Mouse (Mus musculus): ENCODE measurements around the gene Ipo13.

Ipo13 gene

DNA sequence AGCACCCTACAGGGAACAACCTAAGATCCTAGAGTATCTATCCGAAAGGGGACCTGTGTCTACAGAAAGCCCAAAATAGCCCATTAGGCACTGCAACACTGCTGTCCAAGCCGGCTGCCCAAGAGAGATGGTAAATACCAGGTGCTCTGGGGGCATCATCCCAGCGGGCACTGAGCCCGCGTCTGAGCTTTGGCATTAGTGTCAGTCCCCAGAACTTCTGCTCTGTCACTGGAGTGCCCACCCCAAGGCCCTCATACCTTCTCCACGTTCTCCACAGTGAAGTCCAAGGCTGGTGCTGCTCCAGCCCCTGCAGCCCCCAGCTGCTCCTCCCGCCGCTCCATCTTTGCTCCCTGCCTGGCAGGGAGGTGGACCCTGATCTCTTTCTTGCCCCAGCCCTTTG, 768 bp downstream of the Ipo13 start:
- DNase-seq (ENCODE audit: low spot score in 2 of 2): no peak

DNA sequence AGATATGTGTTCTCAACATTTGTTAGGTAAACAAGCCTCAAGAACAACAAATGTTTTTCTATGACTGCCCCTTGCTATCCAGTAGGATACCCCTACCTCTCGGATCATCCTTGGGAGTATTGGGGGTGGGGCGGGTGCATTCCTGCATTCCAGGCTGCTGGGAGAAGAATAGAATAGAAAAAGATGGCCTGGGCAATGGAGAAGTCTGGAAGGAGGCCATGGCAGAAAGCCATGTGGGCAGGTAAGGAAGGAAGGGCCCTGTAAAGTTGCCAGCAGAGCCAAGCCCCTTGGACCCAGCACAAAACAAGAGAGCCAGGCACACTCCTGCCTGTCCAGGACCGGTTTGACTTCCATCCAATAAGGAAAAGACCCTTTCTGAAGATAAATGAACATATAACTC, 1.4 kb downstream of the Ipo13 start:
- no peak for DNase-seq (ENCODE audit: low spot score in 2 of 2)

DNA sequence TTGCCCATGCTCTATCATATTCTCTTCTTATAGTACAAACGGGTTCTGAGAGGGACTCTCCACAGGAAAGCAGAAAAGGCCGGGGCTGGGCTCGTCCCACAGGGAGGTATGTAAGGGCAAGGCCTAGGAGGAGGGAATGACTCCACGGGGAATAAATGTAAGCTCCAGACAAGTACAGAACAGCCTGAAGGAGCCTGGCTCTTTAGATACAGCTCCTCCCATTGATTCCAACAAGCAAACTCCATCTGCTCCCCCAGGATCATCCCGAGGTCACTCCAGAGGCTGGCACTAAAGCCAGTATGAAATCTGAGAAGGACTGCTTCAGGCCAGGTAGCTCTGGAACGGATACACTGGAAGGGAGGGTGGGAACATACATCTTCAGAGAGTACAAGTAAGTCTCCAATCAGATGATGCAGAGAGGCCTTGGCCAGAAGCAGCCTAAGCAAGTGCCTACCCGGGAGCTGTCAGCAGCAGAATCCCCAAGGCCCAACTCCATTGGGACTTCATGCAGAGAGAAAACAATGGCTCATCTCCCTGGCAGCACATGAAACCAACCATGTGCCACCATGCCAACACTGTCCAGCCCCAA, 2.0 kb downstream of the Ipo13 start:
- DNase-seq (ENCODE audit: low spot score in 2 of 2): no peak

DNA sequence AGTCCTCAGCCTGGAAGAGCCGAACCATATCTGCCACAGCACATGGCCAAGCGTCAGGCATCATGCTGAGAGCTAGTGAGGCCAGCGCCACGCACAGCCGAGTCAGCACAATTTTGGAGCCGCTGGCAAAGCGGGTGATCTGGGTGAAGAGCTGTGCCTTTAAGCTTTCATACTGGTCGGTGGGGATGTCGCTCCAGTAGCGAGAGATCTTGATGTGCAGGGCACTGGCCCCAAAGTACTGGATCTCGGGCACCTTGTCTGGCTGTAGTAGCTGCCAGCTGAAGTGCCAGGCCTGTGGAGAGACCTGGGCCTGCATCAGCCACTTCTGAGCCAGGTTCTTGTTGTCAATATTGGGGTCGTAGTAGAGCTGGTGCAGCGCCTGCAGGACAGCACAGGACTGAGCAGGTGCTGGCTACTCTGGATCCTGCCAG, 2.7 kb downstream of the Ipo13 start:
- DNase-seq (ENCODE audit: low spot score in 2 of 2): no peak

DNA sequence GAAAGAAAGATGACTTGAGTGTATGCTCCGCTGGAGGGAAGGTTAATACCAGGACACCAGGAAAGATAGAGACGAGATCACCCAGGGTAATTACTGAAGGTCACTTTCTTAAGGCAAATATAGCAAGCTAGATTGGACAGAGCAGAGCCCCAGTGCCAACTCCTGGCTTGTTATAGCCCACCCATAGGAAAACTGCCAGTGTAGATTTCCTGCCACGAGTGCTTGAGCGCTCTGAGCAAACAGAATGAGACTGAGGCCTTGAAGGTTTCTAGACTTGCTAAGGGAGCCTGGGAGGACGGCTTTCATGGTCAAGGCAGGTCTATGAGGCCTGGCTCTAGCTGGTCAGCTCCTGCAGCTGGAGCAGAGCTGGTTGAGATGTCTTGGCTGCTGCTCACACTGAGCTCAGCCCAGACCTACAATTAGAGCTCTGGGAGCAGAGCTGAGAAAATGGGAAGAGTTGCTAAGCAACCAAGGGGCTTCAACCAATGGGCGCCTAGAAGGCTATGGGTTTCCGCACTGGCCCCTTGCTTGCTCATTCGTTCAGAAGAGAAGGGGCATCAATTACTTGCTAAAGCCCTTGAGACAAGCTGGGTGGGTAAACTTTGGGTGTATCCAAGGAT, 5.9 kb downstream of the Ipo13 start:
- DNase-seq (ENCODE audit: low spot score in 2 of 2): peak in 1 of 2 experiments; percentile 62

DNA sequence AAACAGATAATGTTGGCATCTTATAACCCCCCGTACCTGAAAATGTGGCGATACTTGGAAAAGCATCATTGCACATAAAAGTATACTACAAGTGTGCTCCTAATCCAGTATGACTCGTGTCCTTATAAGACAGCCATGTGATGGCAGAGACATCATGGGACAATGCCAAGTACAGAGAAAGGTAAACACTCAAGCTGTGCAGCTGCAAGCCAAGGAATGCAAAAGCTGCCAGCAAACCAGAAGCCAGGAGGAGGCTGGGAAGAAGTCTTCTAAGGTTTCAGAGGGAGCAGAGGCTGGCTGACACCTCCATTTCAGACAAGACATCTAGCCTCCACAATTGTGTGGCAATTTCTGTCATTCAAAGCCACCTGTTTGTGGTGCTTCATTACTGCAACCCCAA, 8.6 kb downstream of the Ipo13 start:
- DNase-seq (ENCODE audit: low spot score in 2 of 2): no peak

DNA sequence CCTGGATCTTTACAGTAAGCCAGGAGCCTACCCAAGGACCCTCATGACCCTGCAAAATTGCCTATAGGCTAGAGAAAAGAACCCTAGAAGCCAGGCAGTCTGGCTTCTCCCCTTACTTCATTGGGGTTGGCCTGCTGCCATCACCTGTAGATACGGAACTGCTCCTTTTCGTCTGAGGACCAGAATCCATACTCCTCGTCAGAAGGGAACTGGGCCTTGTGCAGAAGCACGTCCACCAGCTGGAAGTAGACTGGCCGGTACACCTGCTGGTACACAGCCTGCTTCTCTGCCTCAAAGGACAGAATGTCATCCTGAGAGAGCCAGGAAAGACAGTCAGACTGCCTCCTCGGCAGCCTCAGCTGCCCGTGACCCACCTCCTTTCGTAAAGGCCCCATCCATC, 10.0 kb downstream of the Ipo13 start:
- no peak for DNase-seq (ENCODE audit: low spot score in 2 of 2)

DNA sequence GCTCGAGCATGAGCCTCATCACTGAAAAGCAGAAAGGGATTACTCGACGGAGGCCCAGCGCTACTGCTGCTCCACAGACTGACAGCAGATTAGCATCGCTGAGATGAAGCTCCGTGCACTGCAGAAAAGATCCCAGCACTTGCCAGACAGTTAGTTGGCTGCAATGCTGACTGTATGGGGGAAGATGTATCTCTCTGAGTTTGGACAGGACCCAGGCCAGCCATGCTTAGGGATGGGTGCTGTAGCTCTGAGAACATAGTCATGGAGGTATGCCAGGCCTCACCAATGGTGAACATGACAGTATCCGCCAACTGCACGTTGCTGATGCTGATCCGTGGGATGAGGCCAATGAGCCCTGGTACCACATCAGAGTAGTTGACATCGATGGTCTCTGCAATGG, 10.7 kb downstream of the Ipo13 start:
- no peak for DNase-seq (ENCODE audit: low spot score in 2 of 2)

DNA sequence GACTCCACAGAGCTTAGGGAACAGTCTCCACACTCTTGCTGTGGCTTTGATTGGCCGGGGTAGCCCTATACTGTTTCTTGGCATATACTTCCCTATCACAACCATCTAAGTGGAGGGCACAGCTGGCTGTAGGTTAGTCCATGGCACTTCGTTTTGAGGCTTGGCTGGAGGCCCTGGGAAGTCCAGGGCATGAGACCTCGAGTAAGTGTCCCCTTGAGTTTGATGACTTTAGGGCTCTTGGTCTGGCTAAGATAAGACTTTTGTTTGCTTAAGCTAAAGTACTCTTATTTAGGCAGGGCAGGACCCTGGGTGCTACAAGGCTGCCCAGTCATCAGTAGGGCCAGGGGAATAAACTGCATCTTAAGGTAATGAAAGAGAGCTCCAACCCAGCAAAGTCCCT, 16.7 kb downstream of the Ipo13 start:
- DNase-seq (ENCODE audit: low spot score in 2 of 2): no peak

DNA sequence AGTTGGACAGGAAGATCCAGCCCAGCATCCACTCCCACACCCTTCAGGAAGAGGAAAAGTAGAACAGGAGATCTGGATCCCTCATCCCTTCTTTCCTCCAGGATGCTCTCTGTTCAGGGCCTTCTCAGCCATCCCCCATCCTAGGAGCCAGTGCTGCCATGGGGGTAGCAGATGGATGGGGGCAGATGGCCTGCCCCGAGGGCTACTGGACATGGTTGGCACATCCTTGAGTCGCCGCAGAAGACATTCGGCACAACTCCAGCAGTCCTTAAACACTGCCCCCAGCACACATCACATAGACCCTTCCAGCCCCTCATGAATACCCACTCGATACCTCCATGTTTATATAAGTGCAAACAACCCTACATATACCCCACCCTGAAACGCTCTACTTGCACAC, 18.8 kb downstream of the Ipo13 start:
- DNase-seq (ENCODE audit: low spot score in 2 of 2): no peak

DNA sequence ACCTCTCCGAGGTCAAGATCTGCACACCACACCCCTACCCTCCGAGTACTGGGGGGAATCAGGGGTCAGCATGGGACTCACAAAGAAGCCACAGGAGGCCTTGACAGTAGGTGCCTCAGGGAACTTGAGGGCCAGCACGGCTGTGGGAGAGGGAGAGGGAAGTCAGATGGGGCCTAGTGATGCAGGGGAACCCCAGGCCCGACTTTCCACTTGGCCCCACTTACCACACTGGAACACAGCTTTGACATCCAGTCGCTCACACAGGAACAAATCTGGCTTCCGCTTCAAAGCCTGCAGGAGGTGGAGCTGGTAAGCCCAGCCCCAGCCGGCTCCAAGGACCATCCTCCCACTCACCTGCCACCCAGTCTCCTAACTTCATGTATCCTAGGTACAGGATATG, 19.5 kb downstream of the Ipo13 start:
- no peak for DNase-seq (ENCODE audit: low spot score in 2 of 2)

DNA sequence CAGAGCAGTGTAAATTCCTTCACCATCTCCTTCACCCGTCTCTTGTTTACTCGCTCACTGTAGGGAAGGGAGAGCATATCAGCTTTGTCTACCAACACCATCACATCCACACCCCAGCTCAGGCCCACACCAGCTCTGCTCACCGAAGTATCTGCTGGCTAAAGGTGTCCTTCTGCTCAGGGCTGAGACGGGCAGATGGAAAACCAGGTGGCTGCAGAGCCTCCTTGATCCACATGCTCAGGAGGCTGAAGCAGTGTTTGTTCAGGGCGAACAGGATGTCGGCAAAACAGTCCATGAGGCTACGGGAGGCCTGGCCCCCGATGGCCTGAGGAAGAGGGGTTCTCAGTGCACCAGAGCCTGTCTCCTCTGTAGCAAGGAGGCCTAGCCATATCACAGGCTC, 20.2 kb downstream of the Ipo13 start:
- no peak for DNase-seq (ENCODE audit: low spot score in 2 of 2)

DNA sequence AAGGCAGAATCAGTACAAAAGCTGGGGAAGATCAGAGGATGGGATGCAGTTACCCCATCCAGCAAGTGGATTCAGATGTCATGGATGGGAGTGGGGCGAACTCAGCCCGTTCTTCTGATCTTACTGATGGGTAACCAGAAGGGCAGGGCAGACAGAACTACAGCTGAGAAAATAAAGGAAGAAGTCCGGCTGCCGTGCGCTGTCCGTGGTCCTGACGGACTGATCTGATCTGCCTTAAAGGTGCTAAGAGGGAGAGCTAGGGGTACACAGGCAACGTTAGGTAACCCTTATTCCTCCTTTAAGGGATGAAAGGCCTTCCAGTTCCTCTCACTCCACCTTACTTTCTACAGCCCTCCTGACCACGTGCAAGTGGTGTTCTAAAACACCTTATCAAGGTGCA, 21.4 kb downstream of the Ipo13 start:
- no peak for DNase-seq (ENCODE audit: low spot score in 2 of 2)

DNA sequence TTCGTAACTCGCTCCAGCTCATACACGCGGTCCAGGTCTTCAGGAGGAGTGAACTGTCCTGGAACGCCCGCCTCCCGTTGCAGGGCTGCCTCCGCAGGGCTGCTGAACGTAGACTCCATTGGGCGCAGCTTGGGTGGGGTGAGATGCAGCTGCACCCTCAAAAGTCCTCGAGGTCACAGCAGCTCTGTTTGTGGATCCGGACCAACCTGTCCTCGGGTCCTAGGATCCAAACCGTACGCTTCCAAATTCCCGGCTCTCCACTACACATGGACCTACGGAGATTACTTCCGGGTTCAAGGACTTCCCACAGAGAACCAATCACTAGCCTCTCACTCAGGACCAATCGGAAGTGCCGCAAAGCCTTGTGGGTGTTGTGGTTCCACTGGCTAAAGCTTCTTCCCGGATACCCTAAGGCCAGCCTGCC, 23.0 kb downstream of the Ipo13 start, which contains the start of gene Dph2:
Gene Dph2, minus strand, starts transcription at position 295 of the 424 bp plus-strand sequence.
- DNase-seq (ENCODE audit: low spot score in 2 of 2): peak; percentile 76 to 78

DNA sequence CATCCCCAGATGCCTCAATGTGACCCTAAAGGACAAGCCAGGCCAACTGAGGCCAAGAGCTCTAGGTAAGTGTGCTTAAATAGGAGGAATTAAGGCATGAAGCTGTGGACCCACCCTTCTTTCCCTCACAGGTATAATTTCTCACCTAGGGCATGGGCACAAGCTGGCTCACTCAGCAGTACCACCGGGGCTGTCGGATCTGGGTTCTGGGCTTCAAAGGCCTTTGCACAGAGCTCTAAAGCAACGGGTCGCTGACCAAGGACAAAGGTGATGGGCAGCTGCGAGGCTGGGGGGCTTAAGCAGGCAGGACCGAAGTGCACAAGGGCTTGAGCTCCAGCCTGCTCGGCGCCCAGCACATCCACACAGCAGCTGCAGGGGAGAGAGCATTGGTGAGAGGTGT, 24.0 kb downstream of the Ipo13 start:
- no peak for DNase-seq (ENCODE audit: low spot score in 2 of 2)

DNA sequence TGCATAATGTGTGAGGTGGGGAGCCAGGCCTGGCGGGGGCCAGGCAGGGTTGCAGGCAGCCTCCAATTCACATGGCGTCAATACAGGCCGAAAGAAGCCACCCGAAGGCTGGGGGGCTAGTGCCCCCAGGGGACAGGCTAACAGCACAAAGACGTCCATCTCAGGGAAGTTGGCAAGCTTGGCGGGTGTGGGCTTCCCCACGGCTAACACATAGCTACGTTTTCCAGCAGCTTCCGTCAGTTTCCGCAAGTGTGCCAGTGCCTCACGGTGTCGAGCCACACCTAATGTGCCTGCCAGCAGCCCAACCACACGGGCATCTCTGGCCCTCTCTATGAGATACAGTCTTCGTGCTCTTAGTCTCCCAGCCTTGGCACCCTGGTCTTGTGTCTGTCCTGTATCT, 24.8 kb downstream of the Ipo13 start:
- DNase-seq (ENCODE audit: low spot score in 2 of 2): no peak

DNA sequence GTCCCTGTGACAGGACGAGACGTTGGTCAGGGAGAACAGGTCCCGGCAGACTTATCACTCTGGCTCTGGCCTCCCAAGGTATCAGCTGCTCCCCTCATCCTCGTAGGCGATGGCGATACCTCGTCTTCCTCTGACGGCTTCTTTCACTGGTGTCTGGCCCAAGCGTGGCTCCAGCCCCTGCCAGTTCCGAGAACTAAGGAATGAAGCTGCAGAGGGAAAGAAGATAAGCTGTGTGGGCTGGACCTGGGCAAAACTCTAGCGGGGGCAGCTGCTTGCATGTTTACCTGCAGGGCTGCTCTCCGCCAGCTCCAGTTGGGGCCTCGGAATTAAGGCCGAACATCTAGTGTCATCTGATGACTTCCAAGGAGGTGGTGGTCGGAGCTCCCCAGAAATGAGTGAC, 25.3 kb downstream of the Ipo13 start:
- DNase-seq (ENCODE audit: low spot score in 2 of 2): no peak

DNA sequence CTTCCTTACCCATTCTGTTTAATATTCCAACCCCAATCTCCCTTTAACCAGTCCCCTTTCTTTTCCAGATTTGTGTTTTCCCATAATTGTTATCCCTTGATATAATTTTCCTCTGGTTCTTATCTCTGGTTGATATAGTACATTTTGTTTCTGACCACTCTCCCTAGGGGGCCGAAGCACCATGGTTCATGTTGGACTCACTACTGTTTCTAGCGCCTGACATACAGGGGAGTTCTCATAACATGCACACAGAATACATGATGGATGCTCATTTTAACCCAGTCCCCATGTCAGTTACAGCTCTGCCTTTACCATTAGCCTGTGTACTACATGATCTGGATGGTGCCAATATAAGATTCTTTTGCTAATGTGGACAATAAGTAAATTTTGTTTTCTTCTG, 26.9 kb downstream of the Ipo13 start:
- DNase-seq (ENCODE audit: low spot score in 2 of 2): no peak

DNA sequence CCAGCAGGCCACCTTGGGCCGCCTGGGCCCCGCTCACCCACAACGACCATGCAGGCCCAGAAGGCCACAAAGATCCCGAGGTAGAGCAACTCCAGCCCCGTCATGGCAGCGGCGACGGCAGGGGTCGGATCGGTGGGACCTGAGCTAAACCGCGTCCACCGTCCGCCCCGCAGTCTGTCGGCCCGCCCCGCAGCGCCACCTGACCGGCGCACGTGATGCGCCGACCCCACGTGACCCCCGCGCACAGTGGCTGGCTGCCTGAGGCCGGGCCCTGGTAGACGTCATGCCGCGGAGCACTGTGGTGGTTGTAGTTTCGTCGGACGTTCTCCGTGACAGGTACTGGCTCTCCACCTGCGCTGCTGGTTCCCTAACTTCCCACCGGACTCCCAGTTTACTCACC, 27.7 kb downstream of the Ipo13 start, which contains the start of gene Atp6v0b:
Gene Atp6v0b, minus strand, starts transcription at position 201 of the 400 bp plus-strand sequence.
- DNase-seq (ENCODE audit: low spot score in 2 of 2): peak; percentile 93 to 95

DNA sequence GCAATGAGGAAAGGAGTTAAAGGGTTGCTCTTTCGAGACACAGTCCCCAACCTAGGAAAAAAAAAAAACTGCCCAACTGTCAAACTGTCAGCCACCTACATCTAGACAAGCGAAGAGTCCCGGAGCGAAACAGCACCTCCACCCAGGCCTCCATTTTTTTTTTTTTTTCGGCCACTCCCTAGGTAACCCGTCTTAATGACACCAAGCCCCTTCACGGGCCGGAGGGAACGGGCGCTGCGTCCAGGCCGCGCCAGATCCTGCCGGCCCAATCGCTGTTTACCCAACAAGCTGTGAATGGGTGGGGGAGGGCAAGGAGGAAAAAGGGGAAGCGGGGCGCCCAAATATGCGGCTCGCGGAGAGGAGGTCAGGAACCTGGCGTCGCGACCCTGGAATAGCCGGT, 28.2 kb downstream of the Ipo13 start:
- DNase-seq (ENCODE audit: low spot score in 2 of 2): no peak

DNA sequence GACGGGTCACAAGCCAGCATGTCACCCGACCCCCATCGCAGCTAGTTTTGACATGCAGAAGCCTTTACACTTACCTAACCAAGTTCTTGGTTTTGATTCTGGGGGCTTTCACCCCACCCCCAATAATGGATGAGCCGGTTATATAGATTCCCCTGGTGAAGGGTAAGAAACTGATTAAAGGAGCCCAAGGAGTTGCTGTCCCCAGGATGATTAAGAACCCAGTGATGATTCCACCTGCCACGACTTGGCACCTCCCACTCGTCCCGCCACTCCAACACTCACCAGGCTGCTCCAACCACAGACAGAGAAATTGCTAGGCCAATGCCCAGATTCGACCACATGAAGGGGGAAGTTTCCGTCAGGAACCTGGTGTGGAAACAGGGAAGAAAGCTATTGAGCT, 28.8 kb downstream of the Ipo13 start:
- no peak for DNase-seq (ENCODE audit: low spot score in 2 of 2)

DNA sequence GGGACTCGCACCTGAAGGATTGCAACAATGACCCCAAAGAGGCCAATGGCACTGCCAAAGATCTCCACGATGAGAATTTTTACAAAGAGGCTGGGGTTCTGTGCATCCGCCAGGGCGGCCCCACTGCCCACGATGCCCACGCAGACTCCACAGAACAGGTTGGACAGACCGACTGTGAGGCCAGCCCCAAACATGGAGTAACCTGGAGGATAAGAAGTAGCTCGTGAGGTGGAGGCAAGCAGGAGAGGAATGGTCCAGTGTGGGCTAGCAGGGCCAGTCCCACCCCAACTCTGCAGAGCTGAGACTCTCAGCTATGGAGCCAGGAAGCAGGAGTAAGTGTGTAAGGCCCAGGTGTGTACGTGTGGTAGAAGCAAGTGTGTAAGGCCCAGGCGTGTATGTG, 29.7 kb downstream of the Ipo13 start:
- no peak for DNase-seq (ENCODE audit: low spot score in 2 of 2)

DNA sequence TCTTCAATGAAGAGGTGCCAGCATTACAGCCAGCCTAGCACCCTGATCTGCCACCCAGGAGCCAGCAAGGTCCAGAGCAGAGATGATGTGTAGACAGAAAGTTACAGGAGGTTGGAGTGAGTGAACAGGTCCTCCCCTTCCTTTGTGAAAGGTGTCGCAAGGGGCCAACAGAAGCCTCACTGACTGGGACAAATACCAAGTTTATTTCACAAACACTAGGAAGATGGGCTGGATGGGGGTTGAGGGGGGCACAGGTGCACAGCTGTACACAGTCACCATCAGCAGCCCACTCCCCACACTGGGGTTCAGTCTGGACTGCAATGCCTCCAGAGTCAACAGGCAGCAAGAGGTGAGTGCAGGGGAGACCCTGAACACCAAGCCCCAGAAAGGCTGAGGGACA, 30.7 kb downstream of the Ipo13 start:
- no peak for DNase-seq (ENCODE audit: low spot score in 2 of 2)
